Mouse (Mus musculus): ENCODE results near the gene Ccdc3. TPM values are rescaled to one million over a fixed set of nuclear protein-coding genes. Genes with fewer than 3 reads are reported as not detected.

Gene Ccdc3
- total and polyA plus RNA-seq, 2 experiments from 2014 or later: 6.3 to 11.9 TPM

GRCm38 (mm10) chr2:5127369-5127768 lies 10.2 kb upstream of the Ccdc3 start:
- peak; percentile 23; the same call in 1 of the 2 replicates for ATAC-seq (ENCODE audit: low FRiP score)

DNA sequence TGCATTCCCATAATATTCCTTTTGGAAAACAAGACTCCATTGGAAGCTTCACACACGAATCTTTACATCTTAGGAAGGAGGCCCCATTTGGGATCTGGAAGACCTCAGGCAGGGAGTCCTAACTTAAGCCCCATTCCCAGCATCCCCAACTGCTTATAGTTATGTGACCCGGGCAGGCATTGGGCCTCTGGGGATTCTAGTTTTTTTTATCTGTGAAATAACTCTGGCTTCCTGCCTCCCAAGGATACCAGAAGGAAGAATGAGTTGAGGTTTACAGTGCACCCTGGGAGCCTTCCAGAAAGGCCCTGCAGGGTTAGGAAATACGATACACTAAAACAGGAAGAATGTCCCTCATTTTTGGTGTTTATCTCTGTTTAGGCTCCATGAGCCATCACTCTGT lies 8.5 kb upstream of the Ccdc3 start:
- ATAC-seq (ENCODE audit: low FRiP score) (no peak), DNase-seq (ENCODE audit: low spot score) (no peak)
- H3K4me3 ChIP-seq (ENCODE audit: low read depth, low read length): no peak overlapping the region
- H3K36me3 ChIP-seq (ENCODE audit: insufficient read depth, low read length): no peaks in the 10 kb centered on the region
- no peak for TF ChIP-seq CTCF (IDR thresholded peaks at IDR 0.05)
- no peaks in the 10 kb centered on the region for H3K27me3 ChIP-seq (ENCODE audit: insufficient read depth, low read length)
- 66% methylated on average over 3 of the region's 3 CpGs for WGBS
- H3K9ac ChIP-seq (replicated peaks; ENCODE audit: low read length, poor library complexity, severe bottlenecking): no peak overlapping the region
- no peak overlapping the region for H3K27ac ChIP-seq (ENCODE audit: low read depth, low read length)
- H3K4me1 ChIP-seq (ENCODE audit: insufficient read depth, low read length): no peaks in the 10 kb centered on the region
- H3K4me2 ChIP-seq (ENCODE audit: low read depth, low read length, poor library complexity, severe bottlenecking): no peak overlapping the region
- H3K9me3 ChIP-seq (ENCODE audit: low read length): no peaks in the 10 kb centered on the region

More at GRCm38 (mm10) chr2:5127369-5127768, 10.2 kb upstream of the Ccdc3 start:
- Histone ChIP-seq H3K4me1 (ENCODE audit: insufficient read depth, low read length) (no peaks in the 10 kb centered on the region), H3K27ac (ENCODE audit: low read depth, low read length) (no peak overlapping the region), H3K36me3 (ENCODE audit: insufficient read depth, low read length) (no peaks in the 10 kb centered on the region), H3K27me3 (ENCODE audit: insufficient read depth, low read length) (no peaks in the 10 kb centered on the region), H3K9ac (replicated peaks; ENCODE audit: low read length, poor library complexity, severe bottlenecking) (no peak overlapping the region), H3K9me3 (ENCODE audit: low read length) (no peaks in the 10 kb centered on the region), H3K4me2 (ENCODE audit: low read depth, low read length, poor library complexity, severe bottlenecking) (no peak overlapping the region), H3K4me3 (ENCODE audit: low read depth, low read length) (no peak overlapping the region)
- TF ChIP-seq CTCF (IDR thresholded peaks at IDR 0.05): no peak
- WGBS: 58% methylated on average over 5 of the region's 5 CpGs
- DNase-seq (ENCODE audit: low spot score): peak; percentile 44

GRCm38 (mm10) chr2:5132046-5132445 lies 5.5 kb upstream of the Ccdc3 start:
- Histone ChIP-seq H3K4me3 (ENCODE audit: low read depth, low read length) (no peak overlapping the region), H3K9ac (replicated peaks; ENCODE audit: low read length, poor library complexity, severe bottlenecking) (no peak overlapping the region), H3K36me3 (ENCODE audit: insufficient read depth, low read length) (no peaks in the 10 kb centered on the region), H3K27ac (ENCODE audit: low read depth, low read length) (no peak overlapping the region), H3K4me1 (ENCODE audit: insufficient read depth, low read length) (no peaks in the 10 kb centered on the region), H3K9me3 (ENCODE audit: low read length) (no peaks in the 10 kb centered on the region), H3K27me3 (ENCODE audit: insufficient read depth, low read length) (no peaks in the 10 kb centered on the region), H3K4me2 (ENCODE audit: low read depth, low read length, poor library complexity, severe bottlenecking) (no peak overlapping the region)
- no peak for DNase-seq (ENCODE audit: low spot score)
- no peak for TF ChIP-seq CTCF (IDR thresholded peaks at IDR 0.05)
- WGBS: 97% methylated on average over 4 of the region's 4 CpGs
- no peak for ATAC-seq (ENCODE audit: low FRiP score)

DNA sequence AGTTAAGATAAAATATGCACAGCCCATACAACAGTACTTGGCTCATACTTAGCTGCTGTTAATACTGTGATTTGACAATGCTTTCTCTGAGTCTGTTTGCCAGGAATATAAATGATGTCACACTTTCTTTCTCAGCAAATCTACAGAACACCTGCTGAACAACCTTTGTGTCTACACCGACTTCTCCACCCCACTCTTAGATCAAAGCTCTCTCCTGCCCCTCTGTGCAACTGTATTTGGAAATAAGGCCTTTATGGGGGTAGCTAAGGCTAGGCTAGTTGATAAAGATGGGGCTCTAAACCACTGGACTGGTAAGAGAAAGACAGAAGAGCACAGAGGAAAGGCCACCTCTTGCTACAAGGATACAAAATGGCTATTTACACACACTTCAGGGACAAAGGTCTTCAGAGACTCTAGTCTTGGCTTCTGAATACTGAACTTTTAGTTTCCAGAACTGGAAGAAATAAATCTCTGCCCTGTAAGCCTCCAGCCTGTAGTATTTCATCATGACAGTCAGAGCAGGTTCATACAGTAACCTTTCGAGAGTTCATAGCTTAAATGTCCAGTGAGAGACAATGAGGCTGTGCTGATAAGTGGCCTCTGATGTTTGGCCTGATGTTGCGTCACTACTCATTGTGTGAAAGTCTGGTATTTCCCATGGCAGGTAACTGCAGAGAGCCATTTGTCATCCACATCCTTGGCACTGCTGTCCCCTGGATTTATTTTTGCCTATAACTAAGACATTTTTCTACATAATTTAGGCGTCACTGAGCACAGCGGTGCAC lies 2.4 kb upstream of the Ccdc3 start:
- Histone ChIP-seq H3K4me1 (ENCODE audit: insufficient read depth, low read length) (0 out of 2 replicates have a peak, but pooled peaks cover 6% of the 10 kb centered on the region), H3K4me3 (ENCODE audit: low read depth, low read length) (no peak overlapping the region), H3K27ac (ENCODE audit: low read depth, low read length) (no peak overlapping the region), H3K4me2 (ENCODE audit: low read depth, low read length, poor library complexity, severe bottlenecking) (no peak overlapping the region), H3K36me3 (ENCODE audit: insufficient read depth, low read length) (no peaks in the 10 kb centered on the region), H3K27me3 (ENCODE audit: insufficient read depth, low read length) (0 out of 2 replicates have a peak, but pooled peaks cover 4% of the 10 kb centered on the region), H3K9ac (replicated peaks; ENCODE audit: low read length, poor library complexity, severe bottlenecking) (no peak overlapping the region), H3K9me3 (ENCODE audit: low read length) (no peaks in the 10 kb centered on the region)
- no peak for TF ChIP-seq CTCF (IDR thresholded peaks at IDR 0.05)
- DNase-seq (ENCODE audit: low spot score) (no peak), ATAC-seq (ENCODE audit: low FRiP score) (no peak)
- WGBS: 89% methylated on average over 5 of the region's 5 CpGs

- H3K27ac ChIP-seq (ENCODE audit: low read depth, low read length): no peak overlapping the region
- peaks cover 11% of the 10 kb centered on the region; the same call in 1 of the 2 replicates for H3K27me3 ChIP-seq (ENCODE audit: insufficient read depth, low read length)
- H3K4me3 ChIP-seq (ENCODE audit: low read depth, low read length): no peak overlapping the region
- H3K9ac ChIP-seq (replicated peaks; ENCODE audit: low read length, poor library complexity, severe bottlenecking): no peak overlapping the region
- WGBS: 63% methylated on average over 4 of the region's 4 CpGs
- ATAC-seq (ENCODE audit: low FRiP score): no peak
- DNase-seq (ENCODE audit: low spot score): no peak
- no peak for TF ChIP-seq CTCF (IDR thresholded peaks at IDR 0.05)
- H3K9me3 ChIP-seq (ENCODE audit: low read length): no peaks in the 10 kb centered on the region
- H3K36me3 ChIP-seq (ENCODE audit: insufficient read depth, low read length): no peaks in the 10 kb centered on the region
- H3K4me1 ChIP-seq (ENCODE audit: insufficient read depth, low read length): 0 out of 2 replicates have a peak, but pooled peaks cover 6% of the 10 kb centered on the region
- H3K4me2 ChIP-seq (ENCODE audit: low read depth, low read length, poor library complexity, severe bottlenecking): no peak overlapping the region
Observed at GRCm38 (mm10) chr2:5139961-5140360, 2.4 kb downstream of the Ccdc3 start.

- TF ChIP-seq CTCF (IDR thresholded peaks at IDR 0.05): no peak
- Histone ChIP-seq H3K36me3 (ENCODE audit: insufficient read depth, low read length) (no peaks in the 10 kb centered on the region), H3K27me3 (ENCODE audit: insufficient read depth, low read length) (peaks cover 7% of the 10 kb centered on the region; the same call in 1 of the 2 replicates), H3K4me1 (ENCODE audit: insufficient read depth, low read length) (no peaks in the 10 kb centered on the region), H3K4me2 (ENCODE audit: low read depth, low read length, poor library complexity, severe bottlenecking) (no peak overlapping the region), H3K27ac (ENCODE audit: low read depth, low read length) (no peak overlapping the region), H3K9ac (replicated peaks; ENCODE audit: low read length, poor library complexity, severe bottlenecking) (no peak overlapping the region), H3K4me3 (ENCODE audit: low read depth, low read length) (no peak overlapping the region), H3K9me3 (ENCODE audit: low read length) (no peaks in the 10 kb centered on the region)
- peak; percentile 51 for DNase-seq (ENCODE audit: low spot score)
- 53% methylated on average over 6 of the region's 6 CpGs for WGBS
- no peak for ATAC-seq (ENCODE audit: low FRiP score)
Observed at GRCm38 (mm10) chr2:5144446-5144845, 6.9 kb downstream of the Ccdc3 start.
